Comparison of ENCODE assay signal across 7 mouse cellular contexts in genomic region chr8:35933186-35934114, GRCm38 (mm10).
DNase-seq lines count a peak whose midpoint lies in the region; TF ChIP-seq lines count a peak whose summit lies in the region.

No protein-coding gene starts in this region.

- 49% methylated on average over 13 of the region's 13 CpGs for WGBS in kidney, adult 2 months

- H3K4me1 ChIP-seq in kidney, adult 2 months (ENCODE audit: control insufficient read depth, insufficient read depth, low read length), result no peaks in the 10 kb centered on the region

- no peak for TF ChIP-seq CTCF in kidney, adult 2 months (conservative IDR thresholded peaks at IDR 0.05; ENCODE audit: insufficient read depth, insufficient read length, low read depth, low read length)

- DNase-seq in cerebellum, adult 11 months, result peak; percentile 96
- peak; percentile 54 to 89 for DNase-seq in cerebellum, postnatal 4 days (ENCODE audit: low spot score in 2 of 2)
- DNase-seq in kidney, adult 2 months, result peak; percentile 65
- DNase-seq in left cerebral cortex, postnatal 25 days (ENCODE audit: low spot score in 2 of 2), result peak; percentile 60 to 89
- DNase-seq in thymus, postnatal 4 days, result no peak
- DNase-seq in thymus, postnatal 25 days, result no peak
- no peak for DNase-seq in heart, postnatal 25 days (ENCODE audit: low spot score)

- H3K4me3 ChIP-seq in kidney, adult 2 months (ENCODE audit: insufficient read depth, low read depth, low read length), result no peak overlapping the region

- TF ChIP-seq POLR2A in kidney, adult 2 months (IDR thresholded peaks at IDR 0.05; ENCODE audit: low read depth, low read length), result no peak

- intact Hi-C loops in left cerebral cortex, postnatal 25 days (cut with DNase I), result loop anchor here (1.0 to 5.0 kb wide), 3 partner anchors 33 to 162 kb away; no protein-coding TSS in a partner anchor
- intact Hi-C loops in heart, postnatal 25 days (cut with DNase I), result loop anchor here (5.0 kb wide), 1 partner anchor 49 kb away; no protein-coding TSS in a partner anchor

- H3K27me3 ChIP-seq in kidney, adult 2 months (replicated peaks; ENCODE audit: control insufficient read depth, insufficient read depth, low read length), result no peaks in the 10 kb centered on the region

- no peaks in the 10 kb centered on the region for H3K36me3 ChIP-seq in kidney, adult 2 months (ENCODE audit: control insufficient read depth, insufficient read depth, low read length)

- no peak overlapping the region for H3K27ac ChIP-seq in kidney, adult 2 months (ENCODE audit: insufficient read depth, low read depth, low read length)

Comparison
In these comparisons a context has a peak if more than half of its experiments do, and no peak if none do; other contexts are left out.
1. DNase-seq: peak in cerebellum, adult 11 months (single experiment), cerebellum, postnatal 4 days (2 of 2), kidney, adult 2 months (single experiment) and left cerebral cortex, postnatal 25 days (2 of 2); none in thymus, postnatal 4 days (single experiment), thymus, postnatal 25 days (single experiment) and heart, postnatal 25 days (single experiment).